Mouse (Mus musculus) adrenal gland, postnatal 4 days (tissue): ENCODE results near the gene Nisch. TPM values are rescaled to one million over a fixed set of nuclear protein-coding genes. Genes with fewer than 3 reads are reported as not detected.

Experiments used
- DNase-seq, 2 experiments: peaks; one replicate each; pipeline ENCODE4 v3.0.0; 2021 to 2022; ENCODE audit warnings: low spot score in 2 of 2, mixed read lengths in 2 of 2
- total RNA-seq, 2 experiments: library from RNA; stranded (reverse); gene quantifications; 2 replicates each; pipeline ENCODE4 v1.2.3; 2021

Nisch gene
- total RNA-seq, 2 experiments from 2014 or later: 496 to 522 TPM

GRCm38 (mm10) chr14:31194441-31194840 lies 22.3 kb downstream of the Nisch start:
- no peak for DNase-seq

DNA sequence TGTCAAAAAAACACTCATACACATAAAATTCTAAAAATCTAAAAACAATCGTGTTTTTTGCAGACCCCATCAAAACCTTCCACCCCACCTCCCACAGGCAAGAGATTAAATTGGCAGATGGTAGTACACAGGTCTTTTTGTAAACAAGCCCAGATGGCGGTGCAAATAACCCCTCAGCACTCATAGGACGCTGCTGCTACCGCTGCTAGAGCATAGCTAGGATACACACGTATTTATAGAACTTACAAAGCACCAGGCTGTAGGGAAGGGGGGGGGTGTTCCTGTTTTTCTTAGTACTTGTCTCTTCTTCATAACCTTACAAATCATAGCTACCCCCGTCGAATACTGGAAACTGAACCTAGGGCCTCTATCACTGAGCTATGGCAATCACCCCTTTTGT lies 23.0 kb downstream of the Nisch start:
- DNase-seq: no peak

DNA sequence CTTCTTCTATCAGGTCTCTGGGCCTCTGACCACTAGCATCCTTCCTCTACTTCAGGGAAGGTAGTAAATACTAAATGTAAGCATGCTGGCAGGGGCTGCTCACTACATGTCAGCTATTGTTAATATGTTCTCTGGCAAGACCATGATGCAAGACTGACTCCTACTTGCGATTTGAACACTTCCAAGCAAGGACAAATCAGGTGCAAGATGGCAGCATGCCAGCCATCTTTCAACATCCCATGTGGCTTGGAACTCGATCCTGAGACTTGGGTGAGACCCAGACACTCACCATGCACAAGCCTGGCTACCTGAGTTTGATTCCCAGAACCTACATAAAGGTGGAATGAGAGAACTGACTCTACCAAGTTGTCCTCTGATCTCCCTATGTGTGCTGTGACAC lies 24.8 kb downstream of the Nisch start:
- no peak for DNase-seq

GRCm38 (mm10) chr14:31189348-31189747 lies 27.4 kb downstream of the Nisch start:
- no peak for DNase-seq

GRCm38 (mm10) chr14:31188771-31189181 lies 28.0 kb downstream of the Nisch start:
- DNase-seq: no peak

DNA sequence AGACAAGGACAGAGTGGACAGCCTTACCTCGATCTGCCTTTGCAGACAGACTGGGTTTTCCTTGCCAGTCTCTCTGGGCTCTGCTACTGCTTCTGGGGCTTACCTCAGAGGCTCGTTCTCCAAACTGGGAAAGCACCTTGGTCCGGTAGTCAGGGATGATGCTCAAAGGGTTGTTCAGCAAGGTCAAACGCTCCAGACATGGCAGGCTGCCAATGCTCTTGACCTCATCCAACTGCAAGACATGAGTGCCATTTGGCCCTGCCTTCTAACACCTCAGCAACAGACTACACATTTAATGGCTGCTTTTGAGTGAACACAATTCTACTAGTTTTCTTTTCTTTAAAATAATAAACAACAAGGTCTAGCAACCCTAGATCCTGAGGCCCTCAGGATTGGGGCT lies 30.1 kb downstream of the Nisch start:
- no peak for DNase-seq

DNA sequence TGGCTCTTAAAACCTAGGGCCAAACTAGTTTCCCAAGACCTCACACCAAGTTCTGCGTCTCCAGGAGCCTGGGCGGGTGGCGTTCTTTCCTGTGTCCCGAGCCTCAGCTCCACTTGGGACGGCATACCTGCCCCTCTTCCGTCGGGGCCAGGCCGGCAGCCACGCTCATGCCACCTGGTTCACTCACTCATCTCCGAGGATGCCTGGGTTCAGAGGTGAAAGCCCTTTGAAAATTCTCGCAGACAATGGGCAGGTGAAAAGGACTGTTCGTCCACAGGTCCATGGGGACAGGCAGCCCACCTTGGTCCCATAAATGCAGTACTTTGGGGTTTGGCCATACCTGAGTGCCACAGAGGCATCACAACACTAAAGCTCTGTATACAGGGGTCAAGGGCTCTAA lies 32.6 kb downstream of the Nisch start:
- no peak for DNase-seq

- no peak for DNase-seq
Observed at GRCm38 (mm10) chr14:31183541-31183940, 33.2 kb downstream of the Nisch start.

DNA sequence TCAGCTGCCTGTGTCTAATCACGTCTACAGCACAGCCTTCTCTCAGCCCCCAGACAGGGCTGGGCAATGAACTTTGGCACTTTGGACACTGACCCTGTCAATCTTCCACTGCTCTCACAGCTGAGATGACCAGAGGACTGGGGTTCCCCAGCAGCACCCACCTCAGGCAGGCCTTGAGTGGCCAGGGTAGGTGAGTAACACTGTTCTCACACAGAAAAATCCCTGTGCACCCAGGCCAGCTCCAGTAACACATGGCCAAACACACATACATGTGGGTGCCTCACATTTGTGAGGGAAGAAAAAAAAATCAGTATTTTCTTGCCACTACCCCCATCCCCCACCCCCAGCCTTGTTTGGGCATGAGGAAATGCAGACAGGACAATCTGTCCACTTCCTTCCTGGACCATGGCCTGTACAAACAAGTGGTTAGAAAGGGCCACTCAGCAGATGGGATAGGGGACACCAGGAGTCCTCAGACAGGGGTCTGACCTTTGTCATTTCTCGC lies 33.9 kb downstream of the Nisch start:
- no peak for DNase-seq

DNA sequence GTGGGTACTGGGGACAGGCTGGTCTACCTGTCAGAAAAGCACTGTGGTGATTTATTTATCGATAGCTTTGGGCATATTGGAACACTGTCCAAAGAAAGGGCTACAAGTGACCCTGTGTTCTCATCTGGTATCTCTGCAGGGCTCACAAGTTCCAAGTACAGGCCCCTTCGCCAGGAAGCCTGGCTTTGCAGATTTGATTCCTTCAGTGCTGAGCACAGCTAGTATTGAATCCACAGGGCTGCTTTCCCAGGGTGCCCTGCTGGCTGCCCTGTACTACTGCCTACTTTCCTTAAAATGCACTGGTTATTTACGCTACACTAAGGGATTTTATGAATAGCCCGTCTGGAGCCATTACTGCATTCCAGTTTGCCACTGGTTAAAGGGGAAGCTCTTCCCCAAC lies 35.2 kb downstream of the Nisch start:
- no peak for DNase-seq

GRCm38 (mm10) chr14:31179677-31180365 lies 36.9 kb downstream of the Nisch start:
- no peak for DNase-seq

DNA sequence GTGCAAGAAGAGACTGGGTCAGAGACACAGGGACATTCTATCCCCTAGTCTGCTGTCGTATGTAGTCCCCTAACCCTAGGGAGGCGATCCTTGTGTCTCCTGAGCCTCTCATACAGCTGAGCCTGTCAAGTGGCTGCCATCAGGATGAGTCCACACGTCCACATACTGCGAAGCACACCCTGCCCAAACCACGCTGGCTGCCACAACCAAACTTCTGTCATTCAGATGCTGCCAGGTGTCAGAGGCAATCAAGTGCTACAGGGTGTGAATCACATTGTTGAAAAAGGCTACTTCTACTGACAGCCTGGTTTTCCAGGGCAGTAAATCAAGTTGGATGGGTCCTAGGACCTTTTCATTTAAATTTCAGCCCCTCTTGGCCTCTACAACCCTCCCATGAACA lies 39.0 kb downstream of the Nisch start:
- DNase-seq: no peak

DNA sequence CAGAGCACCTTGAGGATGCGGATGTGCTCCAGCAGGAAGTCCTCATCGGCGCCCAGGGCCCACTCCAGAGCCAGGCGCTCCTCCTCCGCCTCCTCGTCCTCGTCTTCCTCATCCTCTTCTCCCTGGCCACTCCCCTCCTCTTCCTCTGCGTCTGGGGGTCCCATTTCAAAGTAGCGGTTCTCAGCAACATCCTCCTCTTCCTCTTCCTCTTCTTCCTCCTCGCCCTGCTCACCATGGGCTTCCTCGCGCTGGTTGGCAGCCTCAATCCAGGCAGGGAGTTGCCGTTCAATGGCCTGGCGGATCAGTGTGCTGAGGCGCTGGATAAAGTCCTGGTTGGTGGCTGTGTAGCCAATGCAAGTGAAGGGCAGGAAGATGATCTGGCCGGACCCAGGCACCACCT lies 39.5 kb downstream of the Nisch start:
- no peak for DNase-seq

DNA sequence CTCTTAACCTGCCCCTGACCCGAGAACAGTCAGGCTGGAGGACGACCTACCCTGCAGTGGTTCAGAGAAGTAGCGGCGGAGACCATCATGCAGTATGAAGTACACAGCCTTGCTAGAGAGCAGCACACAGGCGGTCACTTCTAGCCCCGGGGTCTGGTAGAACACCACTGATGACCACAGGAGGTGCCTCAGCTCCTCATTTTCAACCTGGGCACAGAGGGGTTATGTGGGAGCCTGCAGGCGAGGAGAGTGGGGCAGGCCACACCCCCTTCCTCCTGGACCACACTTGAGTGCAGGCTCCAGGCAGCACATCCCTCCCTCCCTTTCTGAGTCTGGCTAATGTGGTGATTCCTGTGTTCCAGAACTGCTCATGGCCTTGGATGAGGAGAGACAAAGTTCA lies 43.2 kb downstream of the Nisch start:
- no peak for DNase-seq

- DNase-seq: no peak
Observed at GRCm38 (mm10) chr14:31172781-31173455, 43.8 kb downstream of the Nisch start.

DNA sequence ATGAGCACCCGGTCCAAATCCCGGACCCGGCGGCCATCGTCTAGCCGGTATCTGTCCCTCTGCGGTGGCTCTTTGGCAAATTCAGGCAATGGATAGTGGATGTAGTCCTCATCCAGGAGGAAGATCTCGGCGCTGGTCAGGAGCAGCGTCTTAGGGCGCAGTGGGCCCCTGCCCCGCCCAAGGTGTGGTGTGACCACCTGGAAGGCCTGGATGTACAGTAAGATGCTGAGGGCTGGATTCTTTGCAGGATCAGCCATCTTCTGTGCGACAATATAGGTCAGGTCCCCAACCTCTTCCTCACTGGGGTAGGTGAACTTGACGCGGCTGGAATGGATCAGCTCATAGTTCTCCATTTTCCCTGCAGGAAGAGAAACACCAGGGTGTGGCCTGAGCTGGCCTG lies 44.9 kb downstream of the Nisch start:
- DNase-seq: no peak

GRCm38 (mm10) chr14:31171386-31171785 lies 45.4 kb downstream of the Nisch start:
- DNase-seq: no peak

DNA sequence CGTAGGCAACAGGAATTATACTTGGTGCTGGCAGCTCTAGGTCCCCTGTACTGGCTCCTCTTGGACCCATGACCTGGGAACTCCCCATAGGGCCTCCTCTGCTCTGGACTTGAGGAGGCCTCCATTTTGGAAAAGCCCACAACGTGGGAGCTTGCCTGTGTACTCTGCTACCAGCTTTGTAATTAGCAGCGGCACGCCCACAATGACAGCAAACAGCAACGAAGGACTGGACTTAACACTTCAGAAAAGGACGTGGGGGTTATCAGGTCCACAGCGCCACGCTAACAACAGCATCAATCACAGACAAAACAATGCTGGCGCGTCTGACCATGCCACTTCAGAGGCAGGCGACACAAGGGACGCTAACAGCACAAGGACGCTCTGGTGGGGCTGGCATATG lies 45.8 kb downstream of the Nisch start:
- DNase-seq: no peak

- DNase-seq: no peak
Observed at GRCm38 (mm10) chr14:31169508-31169907, 47.2 kb downstream of the Nisch start.

- no peak for DNase-seq
Observed at GRCm38 (mm10) chr14:31168425-31168824, 48.3 kb downstream of the Nisch start, which contains the start of gene Stab1. Gene Stab1, minus strand, starts transcription at chr14:31168641.

DNA sequence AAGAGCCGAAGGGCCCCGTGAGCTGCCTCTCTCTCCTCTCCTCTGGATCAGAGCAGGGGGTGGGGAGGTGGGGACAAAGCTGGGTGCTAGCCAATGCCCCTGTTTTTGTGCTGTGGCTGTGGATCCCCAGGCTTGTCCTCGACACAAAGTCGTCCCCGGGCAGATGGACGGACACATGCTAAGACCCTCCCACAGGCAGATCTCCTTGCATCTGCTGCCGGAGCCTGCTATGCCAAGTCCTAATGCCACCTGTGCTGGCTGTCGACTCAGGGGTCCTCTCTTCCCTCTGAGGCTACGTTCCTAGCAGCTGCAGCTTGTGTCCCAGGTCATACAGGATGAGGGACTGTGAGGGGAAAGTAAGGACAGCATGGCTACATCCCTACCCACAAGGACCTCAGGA lies 49.9 kb downstream of the Nisch start:
- no peak for DNase-seq

GRCm38 (mm10) chr14:31165991-31166630 lies 50.6 kb downstream of the Nisch start:
- no peak for DNase-seq
